Mouse (Mus musculus): ENCODE results near the gene Llgl1. TPM values are rescaled to one million over a fixed set of nuclear protein-coding genes. Genes with fewer than 3 reads are reported as not detected.

The Llgl1 gene
- 10 to 100 TPM; 40.1 to 49.3 (median 43.9) TPM for total RNA-seq (2022)

- peak; percentile 67 to 73 for DNase-seq (ENCODE audit: low spot score in 2 of 2)
Measured at GRCm38 (mm10) chr11:60699524-60700075, at the start of gene Llgl1. Gene Llgl1, plus strand, starts transcription at chr11:60699723.

DNA sequence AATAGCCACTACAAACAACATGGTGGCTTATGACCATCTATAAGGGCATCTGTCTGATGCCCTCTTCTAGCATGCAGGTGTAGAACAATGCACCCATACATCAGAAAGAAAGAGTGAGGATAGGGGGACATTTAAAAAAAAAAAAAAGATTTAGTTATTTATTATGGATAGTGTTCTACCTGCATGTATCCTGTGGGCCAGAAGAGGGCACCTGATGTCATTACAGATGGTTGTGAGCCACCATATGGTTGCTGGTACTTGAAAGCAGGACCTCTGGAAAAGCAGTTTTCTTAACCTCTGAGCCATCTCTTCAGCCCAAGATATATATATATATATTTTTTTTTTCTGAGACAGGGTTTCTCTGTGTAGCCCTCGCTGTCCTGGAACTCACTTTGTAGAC, 3.4 kb upstream of the Llgl1 start:
- no peak for DNase-seq (ENCODE audit: low spot score in 2 of 2)

- no peak for DNase-seq (ENCODE audit: low spot score in 2 of 2)
Measured at GRCm38 (mm10) chr11:60697561-60697960, 2.0 kb upstream of the Llgl1 start.

DNA sequence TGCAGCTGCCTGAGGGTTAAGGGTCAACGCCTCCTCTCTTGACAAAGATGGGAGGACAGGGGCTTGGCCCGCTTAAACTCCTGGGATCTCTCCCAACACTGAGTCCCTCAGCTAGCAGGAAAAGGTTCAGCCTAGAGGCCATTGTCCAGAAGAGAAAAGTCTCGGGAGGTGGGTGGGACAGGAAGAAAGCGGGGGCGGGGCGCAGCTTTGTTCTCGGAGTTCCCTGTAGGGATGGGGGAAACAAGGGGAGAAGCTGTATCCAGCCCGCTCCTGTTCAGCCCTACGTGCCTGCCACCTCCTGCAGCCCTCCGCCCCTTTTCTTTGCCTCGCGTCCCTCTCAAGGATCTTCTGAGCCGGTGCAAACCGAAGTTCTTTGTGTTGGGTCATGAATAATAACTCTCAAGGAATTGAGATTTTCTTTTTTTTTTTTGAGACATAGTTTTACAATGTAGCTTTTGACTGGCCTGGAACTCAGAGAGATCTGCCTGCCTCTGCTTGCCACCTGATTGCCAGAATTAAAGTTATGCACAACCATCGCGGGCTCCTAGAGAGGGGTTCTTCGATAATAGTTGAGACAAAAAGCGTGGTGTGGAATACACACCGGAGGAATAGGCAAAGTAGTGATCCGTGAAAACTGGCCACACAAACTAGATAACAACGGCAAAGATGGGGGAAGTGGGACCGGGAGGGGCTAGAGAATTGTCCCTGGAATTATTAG, 558 bp upstream of the Llgl1 start:
- DNase-seq (ENCODE audit: low spot score in 2 of 2) = peak; percentile 12 to 22

GRCm38 (mm10) chr11:60700320-60701185, 1.0 kb downstream of the Llgl1 start:
- peak; percentile 1 to 6 for DNase-seq (ENCODE audit: low spot score in 2 of 2)

GRCm38 (mm10) chr11:60701611-60702010, 2.1 kb downstream of the Llgl1 start:
- peak in 1 of 2 experiments; percentile 11 for DNase-seq (ENCODE audit: low spot score in 2 of 2)

- peak; percentile 69 to 71 for DNase-seq (ENCODE audit: low spot score in 2 of 2)
Measured at GRCm38 (mm10) chr11:60703131-60703530, 3.6 kb downstream of the Llgl1 start.

GRCm38 (mm10) chr11:60704023-60704880, 4.7 kb downstream of the Llgl1 start:
- peak; percentile 4 for DNase-seq (ENCODE audit: low spot score in 2 of 2)

DNA sequence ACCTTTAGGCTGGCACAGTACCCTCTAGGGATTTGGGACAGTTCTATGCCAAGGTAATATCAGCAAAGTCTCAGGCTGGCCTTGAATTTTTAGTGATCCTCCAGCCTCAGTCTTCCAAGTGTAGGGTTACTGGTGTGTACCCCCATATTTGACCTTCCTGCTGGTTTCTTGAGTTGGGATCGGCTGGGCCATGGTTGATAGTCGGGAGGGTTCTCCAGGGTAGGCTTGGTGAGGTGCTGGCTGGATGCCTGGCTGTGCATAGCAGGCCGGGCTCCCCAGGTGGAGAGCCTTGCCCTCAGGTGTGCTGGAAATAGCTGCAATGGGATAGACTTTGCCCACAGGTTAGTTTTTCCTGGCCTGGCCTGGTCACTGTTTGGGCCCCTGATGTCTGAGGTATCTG, 5.7 kb downstream of the Llgl1 start:
- DNase-seq (ENCODE audit: low spot score in 2 of 2) = peak in 1 of 2 experiments; percentile 2

GRCm38 (mm10) chr11:60706076-60706475, 6.6 kb downstream of the Llgl1 start:
- DNase-seq (ENCODE audit: low spot score in 2 of 2) = peak; percentile 2 to 8

DNA sequence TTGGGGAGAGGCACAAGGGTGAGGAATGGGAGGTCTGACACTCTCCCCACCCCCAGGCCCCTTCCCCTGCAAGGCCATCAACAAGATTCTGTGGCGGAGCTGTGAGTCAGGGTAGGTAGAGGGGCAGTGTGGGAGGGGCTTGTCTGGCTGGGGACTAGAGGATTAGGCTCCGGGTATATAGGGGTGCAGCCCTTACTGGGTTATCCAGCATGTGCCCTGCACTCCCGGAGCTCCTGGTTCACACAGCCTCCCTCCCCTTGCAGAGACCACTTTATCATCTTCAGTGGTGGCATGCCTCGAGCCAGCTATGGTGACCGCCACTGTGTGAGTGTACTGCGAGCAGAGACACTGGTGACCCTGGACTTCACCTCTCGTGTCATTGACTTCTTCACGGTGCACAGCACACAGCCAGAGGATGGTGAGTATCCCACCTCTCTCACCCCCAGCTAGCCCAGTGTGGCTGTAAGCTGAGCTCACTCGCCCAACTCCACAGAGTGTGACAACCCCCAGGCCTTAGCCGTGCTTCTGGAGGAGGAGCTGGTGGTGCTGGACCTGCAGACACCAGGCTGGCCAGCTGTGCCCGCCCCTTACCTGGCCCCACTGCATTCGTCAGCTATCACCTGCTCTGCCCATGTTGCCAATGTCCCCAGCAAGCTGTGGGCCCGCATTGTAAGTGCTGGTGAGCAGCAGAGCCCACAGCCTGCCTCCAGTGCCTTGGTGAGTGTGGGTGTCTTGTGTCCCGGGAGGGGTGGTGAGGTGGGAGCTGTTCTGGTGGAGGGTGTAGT, 7.4 kb downstream of the Llgl1 start:
- DNase-seq (ENCODE audit: low spot score in 2 of 2) = peak; percentile 17 to 18

DNA sequence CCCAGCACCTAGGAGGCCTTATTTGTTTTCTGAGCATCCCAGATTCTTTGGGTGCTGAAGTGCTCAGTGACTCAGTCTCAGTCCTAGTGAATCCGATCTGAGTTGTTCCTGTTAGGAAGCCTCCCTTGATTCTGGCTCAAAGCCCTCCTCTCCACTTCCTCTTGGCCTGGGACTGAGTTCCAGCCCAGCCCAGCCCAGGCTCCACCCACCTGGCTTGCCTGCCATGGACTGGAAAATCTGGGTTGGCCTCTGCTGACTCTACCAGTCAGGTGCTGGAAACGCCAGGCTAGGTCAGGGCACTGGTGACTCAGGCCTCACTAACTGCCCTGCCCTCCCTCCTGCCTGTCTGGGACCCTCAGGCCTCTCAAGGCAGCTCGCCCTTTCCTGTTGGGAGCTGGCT, 8.1 kb downstream of the Llgl1 start:
- DNase-seq (ENCODE audit: low spot score in 2 of 2) = peak in 1 of 2 experiments; percentile 47

DNA sequence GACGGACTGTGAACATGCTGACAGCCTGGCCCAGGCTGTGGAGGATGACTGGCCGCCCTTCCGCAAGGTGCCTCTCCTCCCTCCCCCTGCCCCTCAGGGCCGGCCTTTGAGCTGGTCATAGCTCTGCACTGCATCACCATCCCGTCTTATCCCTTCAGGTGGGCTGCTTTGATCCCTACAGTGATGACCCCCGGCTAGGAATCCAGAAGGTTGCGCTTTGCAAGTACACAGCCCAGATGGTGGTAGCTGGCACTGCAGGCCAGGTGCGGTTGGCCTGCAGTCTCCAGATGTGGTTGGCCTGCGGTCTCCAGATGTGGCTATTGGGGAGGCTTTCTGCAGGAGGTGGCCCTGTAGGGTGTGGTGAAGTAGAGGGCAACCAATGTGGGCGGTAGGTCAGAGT, 9.1 kb downstream of the Llgl1 start:
- peak in 1 of 2 experiments; percentile 4 for DNase-seq (ENCODE audit: low spot score in 2 of 2)

GRCm38 (mm10) chr11:60709481-60710465, 10.2 kb downstream of the Llgl1 start:
- peak in 1 of 2 experiments; percentile 3 for DNase-seq (ENCODE audit: low spot score in 2 of 2)

- no peak for DNase-seq (ENCODE audit: low spot score in 2 of 2)
Measured at GRCm38 (mm10) chr11:60711218-60711617, 11.7 kb downstream of the Llgl1 start.

- DNase-seq (ENCODE audit: low spot score in 2 of 2) = no peak
Measured at GRCm38 (mm10) chr11:60712040-60712439, 12.5 kb downstream of the Llgl1 start.

- DNase-seq (ENCODE audit: low spot score in 2 of 2) = no peak
Measured at GRCm38 (mm10) chr11:60712639-60713255, 13.2 kb downstream of the Llgl1 start.

DNA sequence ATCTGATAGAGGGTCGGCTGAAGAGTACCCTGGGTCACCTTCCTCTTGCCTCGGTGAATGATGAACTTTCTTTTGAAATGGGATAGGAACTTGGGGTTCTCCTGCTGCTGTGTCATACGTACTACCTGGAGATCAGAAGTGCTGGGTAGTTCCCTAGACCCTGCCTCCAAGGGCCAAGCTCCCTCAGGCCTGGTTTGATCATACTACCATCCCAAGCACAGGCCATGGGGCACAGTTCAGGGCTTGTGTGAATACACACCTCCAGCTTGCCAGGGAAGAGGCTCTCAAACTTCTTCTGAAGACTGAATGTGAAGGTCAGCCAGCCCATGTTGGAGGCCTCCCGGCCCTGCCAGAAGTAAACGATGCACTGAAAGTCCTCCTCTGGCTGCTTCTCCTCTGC, 16.3 kb downstream of the Llgl1 start:
- no peak for DNase-seq (ENCODE audit: low spot score in 2 of 2)

DNA sequence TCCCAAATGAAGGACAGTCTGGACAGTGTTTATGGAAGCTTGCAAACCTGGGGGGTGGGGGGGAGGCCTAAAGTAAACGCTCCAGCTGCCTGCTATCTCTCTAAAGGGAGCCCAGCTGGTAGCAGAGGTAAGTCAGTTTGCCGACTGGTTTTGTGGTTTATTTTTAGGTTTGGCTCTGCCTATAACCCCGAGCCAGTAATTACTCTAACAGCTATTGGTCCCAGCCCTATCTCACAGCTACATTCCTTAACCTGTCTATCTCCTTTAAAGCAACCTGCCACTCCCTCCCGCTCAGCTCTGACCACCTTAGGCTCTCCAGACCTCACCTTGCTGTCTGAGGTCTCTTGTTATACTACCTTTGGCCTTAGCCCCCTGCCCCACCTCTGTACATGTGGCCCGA, 19.7 kb downstream of the Llgl1 start:
- DNase-seq (ENCODE audit: low spot score in 2 of 2) = no peak

Data from layer of hippocampus, adult 8-10 months (tissue).